Mouse (Mus musculus): Measurements from ENCODE around the gene Naip2.
A peak's percentile ranks its signal among the peaks of the same experiment; 100 is the strongest.

Naip2 gene

DNA sequence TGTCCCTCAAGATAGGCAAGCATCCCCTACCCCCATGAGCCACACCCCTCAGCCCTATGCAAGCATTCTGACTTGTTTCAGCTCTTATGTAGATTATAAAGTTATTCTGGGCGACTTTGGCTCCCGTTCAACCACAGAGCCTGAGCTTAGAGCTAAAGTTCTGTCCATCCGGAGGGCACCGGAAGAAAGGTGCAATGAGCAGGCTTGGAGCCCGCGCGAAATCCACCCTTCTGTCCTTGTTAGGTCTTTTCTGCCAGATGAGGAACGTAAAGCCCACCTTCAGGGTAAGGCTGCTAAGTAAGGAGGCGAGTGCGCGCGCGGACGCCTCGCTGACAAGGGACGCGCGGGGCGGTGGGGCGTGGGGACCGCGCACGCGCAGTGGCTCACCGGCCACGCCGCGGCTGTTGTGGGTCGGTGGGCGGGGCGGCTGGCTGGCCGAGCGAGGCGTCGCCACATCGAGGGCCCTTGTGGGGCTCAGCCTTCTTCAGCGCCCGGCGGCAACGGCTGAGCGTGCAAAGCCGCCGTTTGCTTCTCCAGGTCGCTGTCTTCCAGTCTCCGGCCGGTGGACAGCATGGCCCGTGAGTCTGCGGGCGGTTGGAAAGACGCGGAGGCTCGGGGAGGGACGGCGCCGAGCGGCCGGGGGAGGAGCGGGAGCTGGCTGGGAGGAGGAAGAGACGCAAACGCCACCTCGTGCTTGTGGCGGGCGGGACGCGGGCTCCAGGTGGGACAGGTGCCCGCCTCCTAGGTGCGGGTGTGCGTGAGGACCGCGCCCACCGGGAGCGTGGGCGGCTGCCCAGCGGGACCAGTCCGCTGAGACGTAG lies 94.0 kb downstream of the Naip2 start, which contains the start of gene Serf1:
Gene Serf1, plus strand, starts transcription at position 361 of the 821 bp plus-strand sequence.
- peak; percentile 76 to 78 for DNase-seq

DNA sequence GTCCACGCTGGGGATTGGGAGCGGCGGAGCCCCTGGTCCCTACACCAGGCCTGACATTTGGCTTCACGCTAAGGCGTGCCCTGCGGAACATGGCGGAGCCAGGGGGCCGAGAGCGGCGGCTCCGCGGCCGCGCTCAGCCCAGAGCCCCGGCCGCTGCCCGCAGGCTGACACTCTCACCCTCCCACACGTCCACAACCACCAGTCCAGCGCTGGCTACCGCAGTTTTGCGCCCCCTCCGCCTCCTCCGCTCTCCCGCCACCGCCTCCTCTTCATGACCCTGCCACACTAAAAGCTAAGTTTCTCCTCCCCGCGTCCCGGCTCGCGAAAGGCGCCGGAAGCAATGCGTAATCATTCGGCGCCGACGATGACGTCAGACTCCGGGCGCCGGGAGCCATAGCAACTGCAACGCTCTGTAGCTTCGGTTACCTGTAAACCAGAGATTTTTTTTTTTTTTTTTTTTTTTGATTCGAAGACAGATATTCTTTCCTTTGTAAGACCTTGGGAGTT lies 98.1 kb downstream of the Naip2 start, which contains the start of gene Bdp1:
Gene Bdp1, minus strand, starts transcription at position 323 of the 507 bp plus-strand sequence.
- peak; percentile 91 to 92 for DNase-seq

DNA sequence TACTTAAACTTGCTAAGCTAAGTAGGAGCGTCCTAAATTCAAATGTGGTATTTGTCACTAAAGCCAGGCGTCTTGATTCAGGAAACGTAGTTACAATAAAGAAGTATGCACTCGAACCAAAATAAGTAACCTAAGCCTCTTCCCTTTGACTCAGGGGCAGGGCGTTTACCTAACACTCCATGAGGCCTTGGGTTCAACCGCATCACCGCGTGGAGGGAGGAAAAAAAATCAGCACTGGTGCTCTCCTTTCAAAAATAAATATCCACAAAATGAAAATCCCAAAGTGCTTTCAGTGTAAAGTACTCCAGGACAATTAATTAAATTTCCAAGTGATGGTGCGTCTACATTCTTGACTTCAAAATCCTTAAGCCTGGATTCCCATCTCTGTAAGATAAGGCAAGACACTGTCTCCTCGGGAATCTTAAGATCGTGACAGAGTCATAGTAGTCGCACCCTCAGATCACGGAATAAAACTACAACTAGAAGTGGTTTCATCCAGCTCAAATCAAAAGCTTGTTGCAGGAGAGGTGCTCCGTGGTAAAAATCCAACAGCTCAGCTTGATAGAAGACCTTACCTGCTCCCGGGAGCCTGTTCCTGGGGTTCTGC lies 98.7 kb downstream of the Naip2 start:
- DNase-seq: no peak

DNA sequence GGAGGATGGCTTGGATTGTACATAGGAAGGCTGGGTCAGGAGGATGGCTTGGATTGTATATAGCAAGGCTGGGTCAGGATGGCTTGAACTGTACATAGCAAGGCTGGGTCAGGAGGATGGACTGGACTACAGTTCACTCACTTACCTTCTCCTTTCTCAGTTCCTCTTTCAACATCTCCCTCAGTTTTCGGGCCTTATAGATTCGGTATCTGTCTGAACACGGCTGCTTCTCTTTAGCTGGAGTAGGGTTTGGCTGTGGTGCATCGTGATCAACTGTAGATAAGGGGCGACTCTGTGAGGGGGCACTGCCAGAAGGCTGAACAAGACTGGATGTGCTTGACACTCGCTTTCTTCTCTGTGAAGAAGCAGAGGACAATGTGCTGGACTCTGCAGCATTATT lies 103.1 kb downstream of the Naip2 start:
- no peak for DNase-seq
